Mouse (Mus musculus) limb, embryonic 11.5 days (tissue): Measurements from ENCODE around the gene Egf. TPM values are rescaled to one million over a fixed set of nuclear protein-coding genes. Genes with fewer than 3 reads are reported as not detected.

ENCODE experiments used
- ATAC-seq: fragments of 200-750 bp; cut with Nextera tagmentation; 2 replicates; pipeline ENCODE4 v1.8.0; 2017; ENCODE audit warnings: low read depth; ENCODE audit not compliant: insufficient number of reproducible peaks, low FRiP score, low TSS enrichment
- DNase-seq: peaks from one replicate; pipeline ENCODE4 v3.0.0-alpha.2; 2015; ENCODE audit warnings: low spot score
- H3K27ac ChIP-seq: fragments of 300-500 bp; sonication (generic); replicated peaks from 2 replicates; pipeline ENCODE4 v1.5.1; 2014; ENCODE audit warnings: low read depth, mild to moderate bottlenecking, low read length
- H3K27me3 ChIP-seq: fragments of 300-500 bp; sonication (generic); 2 replicates; pipeline ENCODE4 v1.6.1; 2014; ENCODE audit warnings: mild to moderate bottlenecking, low read length, mixed read lengths; ENCODE audit not compliant: control insufficient read depth, insufficient read depth
- H3K36me3 ChIP-seq: fragments of 300-500 bp; sonication (generic); 2 replicates; pipeline ENCODE4 v1.6.1; 2014; ENCODE audit warnings: mild to moderate bottlenecking, low read length, moderate library complexity, mixed read lengths; ENCODE audit not compliant: control insufficient read depth, insufficient read depth
- H3K4me1 ChIP-seq: fragments of 300-500 bp; sonication (generic); 2 replicates; pipeline ENCODE4 v1.6.1; 2014; ENCODE audit warnings: low read length, mixed read lengths; ENCODE audit not compliant: control insufficient read depth, insufficient read depth
- H3K4me2 ChIP-seq: fragments of 300-500 bp; sonication (generic); 2 replicates; pipeline ENCODE4 v1.6.1; 2014; ENCODE audit warnings: low read depth, mild to moderate bottlenecking, moderate library complexity; ENCODE audit not compliant: severe bottlenecking
- H3K4me3 ChIP-seq: fragments of 300-500 bp; sonication (generic); 2 replicates; pipeline ENCODE4 v1.5.1; 2014; ENCODE audit warnings: low read depth, low read length
- H3K9ac ChIP-seq: fragments of 300-500 bp; sonication (generic); 2 replicates; pipeline ENCODE4 v1.6.1; 2014; ENCODE audit warnings: mild to moderate bottlenecking, low read length
- H3K9me3 ChIP-seq: fragments of 300-500 bp; sonication (generic); 2 replicates; pipeline ENCODE4 v1.6.1; 2016; ENCODE audit warnings: low read length; ENCODE audit not compliant: control insufficient read depth
- WGBS: fragments of 180-500 bp; shearing (Covaris S2); extraction: QIAGEN DNeasy Blood & Tissue Kit; methylation state at CpG from one replicate; pipeline ENCODE4 v1.1.7; 2014; 5-methylcytosine and 5-hydroxymethylcytosine counted together
- polyA plus RNA-seq: library from polyadenylated mRNA; unstranded; fragments of >200 nt; fragmentation: Nextera tagmentation; extraction: Ambion mirVana; gene quantifications from 2 replicates; pipeline ENCODE4 v1.2.1, GENCODE M21; 2014

The Egf gene
- polyA plus RNA-seq, result 0.92 and 0.94 TPM in 2 replicates

GRCm38 (mm10) chr3:129754650-129755604, at the start of gene Egf:
Gene Egf (minus strand): TSS chr3:129755316.
- Histone ChIP-seq H3K4me3 (no peak within 1 kb of the TSS), H3K9me3 (no peaks in the 10 kb centered on the region), H3K27me3 (0 out of 2 replicates have a peak, but pooled peaks cover 2% of the 10 kb centered on the region), H3K4me2 (peak within 1 kb of the TSS; percentile 8; the same call in 1 of the 2 replicates), H3K27ac (no peak within 1 kb of the TSS), H3K4me1 (no peaks in the 10 kb centered on the region), H3K36me3 (no peaks in the 10 kb centered on the region), H3K9ac (no peak within 1 kb of the TSS)
- WGBS, result 10% methylated on average over 20 of the region's 20 CpGs
- ATAC-seq, result no peak
- peak; percentile 50 for DNase-seq

- Histone ChIP-seq H3K27ac (no peak within 1 kb of the TSS), H3K4me1 (no peaks in the 10 kb centered on the region), H3K9me3 (no peaks in the 10 kb centered on the region), H3K27me3 (no peaks in the 10 kb centered on the region), H3K9ac (no peak within 1 kb of the TSS), H3K36me3 (no peaks in the 10 kb centered on the region), H3K4me2 (no peak within 1 kb of the TSS), H3K4me3 (no peak within 1 kb of the TSS)
- DNase-seq, result no peak
- 81% methylated on average over 10 of the region's 10 CpGs for WGBS
- no peak for ATAC-seq
These were observed 48.6 kb upstream of the Egf start, which contains the start of gene Lrit3 for GRCm38 (mm10) chr3:129803765-129804164. Gene Lrit3 (minus strand): TSS chr3:129804030.

GRCm38 (mm10) chr3:129799011-129799410, 43.9 kb upstream of the Egf start:
- 78% methylated on average over 2 of the region's 2 CpGs for WGBS

DNA sequence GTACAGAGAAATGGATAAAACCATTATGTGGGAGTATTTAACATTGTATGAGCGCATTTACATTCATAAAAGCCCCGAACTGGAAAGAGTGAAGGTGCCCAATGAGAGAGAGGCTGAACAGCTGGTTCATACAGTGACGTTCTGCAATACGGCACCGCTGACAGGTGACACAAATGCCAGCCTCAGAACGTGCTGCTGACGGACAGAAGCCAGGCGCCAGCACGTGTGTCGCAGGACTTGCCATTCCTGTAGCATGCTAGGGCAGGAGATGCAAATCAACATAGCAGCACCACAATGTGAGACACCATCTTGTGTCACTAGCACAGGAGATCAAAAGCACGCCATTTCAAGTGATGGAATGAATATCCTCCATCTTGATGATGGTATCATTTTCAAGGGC, 43.4 kb upstream of the Egf start:
- no peak overlapping the region for H3K9ac ChIP-seq
- no peaks in the 10 kb centered on the region for H3K27me3 ChIP-seq
- DNase-seq (no peak), ATAC-seq (no peak)
- no peaks in the 10 kb centered on the region for H3K36me3 ChIP-seq
- no peak overlapping the region for H3K4me3 ChIP-seq
- no peak overlapping the region for H3K27ac ChIP-seq
- no peaks in the 10 kb centered on the region for H3K9me3 ChIP-seq
- H3K4me2 ChIP-seq, result no peak overlapping the region
- WGBS, result 76% methylated on average over 11 of the region's 11 CpGs
- H3K4me1 ChIP-seq, result no peaks in the 10 kb centered on the region

More at GRCm38 (mm10) chr3:129799011-129799410, 43.9 kb upstream of the Egf start:
- H3K27ac ChIP-seq, result no peak overlapping the region
- no peak overlapping the region for H3K4me3 ChIP-seq
- no peak overlapping the region for H3K4me2 ChIP-seq
- no peaks in the 10 kb centered on the region for H3K9me3 ChIP-seq
- H3K4me1 ChIP-seq, result no peaks in the 10 kb centered on the region
- no peaks in the 10 kb centered on the region for H3K36me3 ChIP-seq
- no peaks in the 10 kb centered on the region for H3K27me3 ChIP-seq
- ATAC-seq (no peak), DNase-seq (no peak)
- no peak overlapping the region for H3K9ac ChIP-seq

GRCm38 (mm10) chr3:129797341-129797740, 42.2 kb upstream of the Egf start:
- 81% methylated on average over 5 of the region's 5 CpGs for WGBS
- Histone ChIP-seq H3K4me3 (no peak overlapping the region), H3K4me1 (no peaks in the 10 kb centered on the region), H3K9me3 (no peaks in the 10 kb centered on the region), H3K27me3 (no peaks in the 10 kb centered on the region), H3K27ac (no peak overlapping the region), H3K4me2 (no peak overlapping the region), H3K9ac (no peak overlapping the region), H3K36me3 (no peaks in the 10 kb centered on the region)
- no peak for ATAC-seq
- no peak for DNase-seq

- Histone ChIP-seq H3K27me3 (no peaks in the 10 kb centered on the region), H3K4me1 (no peaks in the 10 kb centered on the region), H3K36me3 (no peaks in the 10 kb centered on the region), H3K9me3 (no peaks in the 10 kb centered on the region), H3K27ac (no peak overlapping the region), H3K9ac (no peak overlapping the region), H3K4me3 (no peak overlapping the region), H3K4me2 (no peak overlapping the region)
- no peak for ATAC-seq
- DNase-seq, result no peak
- 92% methylated on average over 5 of the region's 5 CpGs for WGBS
These were observed 38.7 kb upstream of the Egf start for GRCm38 (mm10) chr3:129793801-129794200.

- ATAC-seq (no peak), DNase-seq (no peak)
- no peak overlapping the region for H3K4me2 ChIP-seq
- no peak overlapping the region for H3K9ac ChIP-seq
- no peaks in the 10 kb centered on the region for H3K9me3 ChIP-seq
- H3K4me3 ChIP-seq, result no peak overlapping the region
- 91% methylated on average over 3 of the region's 3 CpGs for WGBS
- no peaks in the 10 kb centered on the region for H3K4me1 ChIP-seq
- H3K27ac ChIP-seq, result no peak overlapping the region
- no peaks in the 10 kb centered on the region for H3K27me3 ChIP-seq
- H3K36me3 ChIP-seq, result no peaks in the 10 kb centered on the region
These were observed 27.6 kb upstream of the Egf start for GRCm38 (mm10) chr3:129782746-129783145.

DNA sequence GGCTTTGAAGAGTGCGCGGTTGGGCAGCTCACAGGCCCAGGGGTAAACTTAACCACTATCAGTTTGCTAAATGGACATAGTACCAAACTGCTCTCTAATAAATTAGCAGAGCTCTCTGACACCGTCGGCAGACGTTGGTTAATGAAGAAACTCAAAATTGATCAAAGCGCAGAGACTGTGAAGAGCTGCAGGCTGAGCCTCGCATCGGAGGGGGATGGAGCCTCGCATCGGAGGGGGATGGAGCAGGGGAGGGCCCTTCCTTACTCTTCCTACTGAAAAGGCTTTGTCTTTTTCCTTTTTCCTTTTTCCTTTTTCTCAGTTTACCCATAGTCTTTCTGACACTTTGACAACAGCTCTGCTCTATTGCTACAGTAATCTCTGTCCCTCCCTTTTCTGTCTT, 26.3 kb upstream of the Egf start:
- H3K4me1 ChIP-seq, result no peaks in the 10 kb centered on the region
- no peaks in the 10 kb centered on the region for H3K9me3 ChIP-seq
- H3K4me3 ChIP-seq, result no peak overlapping the region
- H3K9ac ChIP-seq, result no peak overlapping the region
- ATAC-seq, result no peak
- no peaks in the 10 kb centered on the region for H3K27me3 ChIP-seq
- 34% methylated on average over 10 of the region's 10 CpGs for WGBS
- DNase-seq, result no peak
- H3K36me3 ChIP-seq, result no peaks in the 10 kb centered on the region
- no peak overlapping the region for H3K4me2 ChIP-seq
- H3K27ac ChIP-seq, result no peak overlapping the region
